Mouse (Mus musculus) lung, embryonic 16.5 days (tissue): ENCODE data around the gene Hgfac. TPM values are rescaled to one million over a fixed set of nuclear protein-coding genes. Genes with fewer than 3 reads are reported as not detected.
A peak's percentile ranks its signal among the peaks of the same experiment; 100 is the strongest.

ENCODE experiments used
- microRNA-seq: library from miRNA; unstranded; fragments of <30 nt; microRNA quantifications from one replicate; pipeline ENCODE4, GENCODE M21; 2016
- polyA plus RNA-seq: library from polyadenylated mRNA; unstranded; fragments of >200 nt; fragmentation: Nextera tagmentation; extraction: Ambion mirVana; gene quantifications from 2 replicates; pipeline ENCODE4 v1.2.1, GENCODE M21; 2015

Hgfac gene
- polyA plus RNA-seq, 1 experiment from 2014 or later = 0.84 TPM

Small RNAs within 50 kb of the gene (microRNA-seq; reads per million reads assigned to microRNA genes)
- 3.0 reads per million, percentile 8 among the genes with 10 or more reads in this experiment for gene Mir3097

Other genes with a start within 250 kb of the Hgfac start
- 0.85 and 1.1 TPM in 2 replicates for gene Msantd1, start 133.5 kb upstream of the Hgfac start, polyA plus RNA-seq
- gene Rgs12, start 92.1 kb upstream of the Hgfac start, polyA plus RNA-seq = 34.3 and 34.7 TPM in 2 replicates
- 2.5 TPM in 2 replicates for gene Dok7, start 15.3 kb downstream of the Hgfac start, polyA plus RNA-seq
- 171 and 172 TPM in 2 replicates for gene Lrpap1, start 64.3 kb downstream of the Hgfac start, polyA plus RNA-seq
- gene Adra2c, start 236.8 kb downstream of the Hgfac start, polyA plus RNA-seq = not detected in 2 replicates